Mouse (Mus musculus): Measurements from ENCODE around the gene Atp5j. TPM values are rescaled to one million over a fixed set of nuclear protein-coding genes. Genes with fewer than 3 reads are reported as not detected.

Gene Atp5j
- polyA plus RNA-seq, 1 experiment, result 361 TPM

DNA sequence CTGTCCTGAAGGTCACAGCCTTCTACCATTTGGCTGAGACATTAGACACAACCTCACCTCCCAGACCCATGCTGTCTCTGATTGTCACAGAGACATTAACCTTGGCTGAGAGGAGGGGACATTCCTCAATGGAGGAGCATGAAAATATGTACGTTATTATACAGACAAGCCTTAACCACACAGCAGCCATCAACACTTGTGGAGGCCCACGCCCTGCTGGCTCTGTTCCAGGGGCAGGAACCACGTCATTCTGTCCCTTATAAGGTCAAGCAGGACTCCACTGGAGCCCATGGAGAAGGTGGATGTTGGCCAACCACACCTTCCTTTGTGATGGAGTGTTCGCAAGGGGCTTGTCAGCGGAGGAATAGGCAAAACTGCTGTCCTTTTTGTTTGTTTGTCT is 55.7 kb downstream of the Atp5j start:
- H3K4me3 ChIP-seq, result no peak overlapping the region
- no peak overlapping the region for H3ac ChIP-seq (ENCODE audit: control insufficient read depth, insufficient read length)
- no peaks in the 10 kb centered on the region for H3K36me3 ChIP-seq (ENCODE audit: control insufficient read depth, insufficient read depth)
- H3K79me2 ChIP-seq (ENCODE audit: control insufficient read depth, insufficient read depth), result peaks cover 76% of the 10 kb centered on the region
- no peak overlapping the region for H3K4me2 ChIP-seq (ENCODE audit: low read depth)
- no peaks in the 10 kb centered on the region for H3K27me3 ChIP-seq (ENCODE audit: control insufficient read depth, insufficient read depth, insufficient read length)
- TF ChIP-seq REST (IDR thresholded peaks at IDR 0.05; ENCODE audit: insufficient read depth, insufficient read length) (no peak), E2F4 (IDR thresholded peaks at IDR 0.05; ENCODE audit: insufficient read depth) (no peak), POLR2AphosphoS2 (IDR thresholded peaks at IDR 0.05; ENCODE audit: insufficient read length, low read depth) (no peak), MYOG (IDR thresholded peaks at IDR 0.05; ENCODE audit: control insufficient read depth in 1 of 3, insufficient read depth in 1 of 3, insufficient read length in 2 of 3, low read depth in 2 of 3) (no peak)

GRCm38 (mm10) chr16:84778861-84779630 is 56.4 kb downstream of the Atp5j start:
- no peaks in the 10 kb centered on the region for H3K27me3 ChIP-seq (ENCODE audit: control insufficient read depth, insufficient read depth, insufficient read length)
- H3K4me2 ChIP-seq (ENCODE audit: low read depth), result no peak overlapping the region
- no peak overlapping the region for H3K4me3 ChIP-seq
- peaks cover 70% of the 10 kb centered on the region for H3K79me2 ChIP-seq (ENCODE audit: control insufficient read depth, insufficient read depth)
- H3ac ChIP-seq (ENCODE audit: control insufficient read depth, insufficient read length), result no peak overlapping the region
- TF ChIP-seq MAX (IDR thresholded peaks at IDR 0.05; ENCODE audit: low read depth) (no peak), USF1 (IDR thresholded peaks at IDR 0.05; ENCODE audit: low read depth) (no peak), MYOD1 (IDR thresholded peaks at IDR 0.05; ENCODE audit: control insufficient read depth in 1 of 3, insufficient read length in 2 of 3, low read depth in 2 of 3) (no peak), TCF3 (IDR thresholded peaks at IDR 0.05; ENCODE audit: insufficient read length, low read depth) (no peak), POLR2A (IDR thresholded peaks at IDR 0.05; ENCODE audit: insufficient read length, low read depth) (no peak), E2F4 (IDR thresholded peaks at IDR 0.05; ENCODE audit: insufficient read depth) (no peak), SRF (IDR thresholded peaks at IDR 0.05; ENCODE audit: control insufficient read depth, insufficient read length, low read depth) (no peak), CEBPB (IDR thresholded peaks at IDR 0.05; ENCODE audit: insufficient read depth, poor library complexity, severe bottlenecking) (no peak), REST (IDR thresholded peaks at IDR 0.05; ENCODE audit: insufficient read depth, insufficient read length) (no peak), TCF12 (IDR thresholded peaks at IDR 0.05; ENCODE audit: insufficient read depth, poor library complexity, severe bottlenecking) (no peak), POLR2AphosphoS2 (IDR thresholded peaks at IDR 0.05; ENCODE audit: insufficient read length, low read depth) (no peak), MYOG (IDR thresholded peaks at IDR 0.05; ENCODE audit: control insufficient read depth in 1 of 3, insufficient read depth in 1 of 3, insufficient read length in 2 of 3, low read depth in 2 of 3) (no peak)
- H3K36me3 ChIP-seq (ENCODE audit: control insufficient read depth, insufficient read depth), result no peaks in the 10 kb centered on the region

DNA sequence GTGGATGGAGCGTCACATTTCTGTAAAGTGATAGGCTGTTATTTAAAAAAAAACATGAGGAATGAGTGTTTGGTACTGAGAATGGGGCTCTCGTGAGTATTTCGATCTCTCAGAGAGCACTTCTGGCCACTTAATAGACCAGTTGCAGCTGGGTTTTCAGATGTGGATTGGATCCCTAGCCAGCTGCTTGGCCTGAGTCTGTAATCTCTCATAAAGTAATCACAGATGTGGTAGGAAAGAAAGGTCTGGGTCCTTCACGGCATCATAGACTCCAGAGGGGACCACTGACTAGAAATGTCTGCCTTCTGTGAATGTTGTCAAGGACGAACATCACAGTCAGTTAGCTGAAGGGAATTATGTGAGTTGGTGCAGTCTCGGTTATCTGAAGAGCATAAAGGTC is 57.0 kb downstream of the Atp5j start:
- TF ChIP-seq POLR2A (IDR thresholded peaks at IDR 0.05; ENCODE audit: insufficient read length, low read depth), result no peak
- TF ChIP-seq TCF3 (IDR thresholded peaks at IDR 0.05; ENCODE audit: insufficient read length, low read depth), result no peak
- no peak for TF ChIP-seq POLR2AphosphoS2 (IDR thresholded peaks at IDR 0.05; ENCODE audit: insufficient read length, low read depth)
- TF ChIP-seq TCF12 (IDR thresholded peaks at IDR 0.05; ENCODE audit: insufficient read depth, poor library complexity, severe bottlenecking), result no peak
- no peak for TF ChIP-seq MYOD1 (IDR thresholded peaks at IDR 0.05; ENCODE audit: control insufficient read depth in 1 of 3, insufficient read length in 2 of 3, low read depth in 2 of 3)
- H3K36me3 ChIP-seq (ENCODE audit: control insufficient read depth, insufficient read depth), result no peaks in the 10 kb centered on the region
- no peak overlapping the region for H3ac ChIP-seq (ENCODE audit: control insufficient read depth, insufficient read length)
- H3K4me3 ChIP-seq, result no peak overlapping the region
- H3K4me2 ChIP-seq (ENCODE audit: low read depth), result no peak overlapping the region
- no peaks in the 10 kb centered on the region for H3K27me3 ChIP-seq (ENCODE audit: control insufficient read depth, insufficient read depth, insufficient read length)
- peaks cover 70% of the 10 kb centered on the region for H3K79me2 ChIP-seq (ENCODE audit: control insufficient read depth, insufficient read depth)

Other genes starting within 250 kb of the Atp5j start
- gene Mrpl39, start 99.9 kb downstream of the Atp5j start, polyA plus RNA-seq (2012; fragmentation: generic; extraction: Trizol), result 36.6 TPM
- 37.2 TPM for gene Jam2, start 61.5 kb downstream of the Atp5j start, polyA plus RNA-seq (2012; fragmentation: generic; extraction: Trizol)
- 10.3 TPM for gene Gabpa, start 700 bp downstream of the Atp5j start, polyA plus RNA-seq (2012; fragmentation: generic; extraction: Trizol)

All from myocyte (in vitro differentiated cells).